Mouse (Mus musculus) ES-Bruce4 (cell line): ENCODE results near the gene Cpd. TPM values are rescaled to one million over a fixed set of nuclear protein-coding genes. Genes with fewer than 3 reads are reported as not detected.

Experiments
- H3K27ac ChIP-seq: 2 replicates; pipeline ENCODE4 v1.5.1; 2012; ENCODE audit warnings: low read length, inconsistent platforms; ENCODE audit not compliant: insufficient read depth
- H3K27me3 ChIP-seq: 2 replicates; pipeline ENCODE4 v1.6.1; 2012; ENCODE audit warnings: mild to moderate bottlenecking, low read length, inconsistent platforms; ENCODE audit not compliant: control insufficient read depth, poor library complexity, insufficient read depth, severe bottlenecking
- H3K36me3 ChIP-seq: 2 replicates; pipeline ENCODE4 v1.6.1; 2012; ENCODE audit warnings: inconsistent platforms, mild to moderate bottlenecking, low read length, moderate library complexity; ENCODE audit not compliant: control insufficient read depth, poor library complexity, insufficient read depth, severe bottlenecking
- H3K4me1 ChIP-seq: one replicate; pipeline ENCODE4 v1.8.1; 2011; ENCODE audit warnings: low read length; ENCODE audit not compliant: control insufficient read depth, insufficient read depth
- H3K4me3 ChIP-seq: 2 replicates; pipeline ENCODE4 v1.5.1; 2011; ENCODE audit warnings: low read depth, mild to moderate bottlenecking, low read length
- H3K9ac ChIP-seq: 2 replicates; pipeline ENCODE4 v1.6.1; 2012; ENCODE audit warnings: low read depth, mild to moderate bottlenecking, inconsistent platforms; ENCODE audit not compliant: poor library complexity, severe bottlenecking
- H3K9me3 ChIP-seq: replicated peaks from 2 replicates; pipeline ENCODE4 v1.6.1; 2012; ENCODE audit warnings: mild to moderate bottlenecking, low read length, inconsistent platforms; ENCODE audit not compliant: control insufficient read depth, poor library complexity, insufficient read depth, severe bottlenecking
- CTCF ChIP-seq: IDR thresholded peaks from one replicate; pipeline ENCODE4 v1.8.1; 2011; ENCODE audit warnings: low read depth, low read length
- EP300 ChIP-seq: IDR thresholded peaks from 2 replicates; pipeline ENCODE4 v1.6.1; 2011; ENCODE audit warnings: low read depth, low read length; ENCODE audit not compliant: insufficient read depth
- POLR2A ChIP-seq: IDR thresholded peaks from one replicate; pipeline ENCODE4 v1.8.1; 2011; ENCODE audit warnings: low read length; ENCODE audit not compliant: insufficient read depth
- polyA plus RNA-seq: library from polyadenylated mRNA; stranded (reverse); fragments of >200 nt; gene quantifications from 2 replicates; pipeline ENCODE4 v1.2.4, GENCODE M21; 2011; ENCODE audit warnings: low read depth; ENCODE audit not compliant: missing spikeins, insufficient read depth, insufficient read length

Gene Cpd
- polyA plus RNA-seq, 1 experiment = 30.1 TPM

DNA sequence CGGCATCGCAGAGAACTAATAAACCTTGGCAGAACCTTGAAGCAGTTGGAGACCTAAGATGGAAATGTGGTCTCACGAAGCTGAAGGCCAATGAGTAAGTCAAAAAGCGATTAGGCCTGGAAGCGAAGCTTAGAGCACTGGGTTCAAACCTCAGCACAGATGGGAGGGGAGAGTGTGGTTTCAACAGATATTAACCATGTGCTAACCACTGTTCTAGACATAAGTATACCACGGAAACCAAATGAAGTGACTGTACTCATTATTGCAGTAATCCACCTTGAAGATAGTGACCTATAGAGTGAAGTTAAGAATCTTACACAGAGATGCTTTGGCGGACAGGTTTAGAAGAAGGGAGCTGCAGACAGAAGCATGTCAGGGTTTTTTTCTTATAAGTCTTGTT, 44.4 kb upstream of the Cpd start:
- no peaks in the 10 kb centered on the region for H3K9me3 ChIP-seq
- H3K36me3 ChIP-seq = no peaks in the 10 kb centered on the region
- H3K27ac ChIP-seq = no peak overlapping the region
- H3K4me1 ChIP-seq = no peaks in the 10 kb centered on the region
- H3K9ac ChIP-seq = no peak overlapping the region
- no peak overlapping the region for H3K4me3 ChIP-seq
- no peaks in the 10 kb centered on the region for H3K27me3 ChIP-seq
- TF ChIP-seq CTCF (no peak), EP300 (no peak), POLR2A (no peak)

DNA sequence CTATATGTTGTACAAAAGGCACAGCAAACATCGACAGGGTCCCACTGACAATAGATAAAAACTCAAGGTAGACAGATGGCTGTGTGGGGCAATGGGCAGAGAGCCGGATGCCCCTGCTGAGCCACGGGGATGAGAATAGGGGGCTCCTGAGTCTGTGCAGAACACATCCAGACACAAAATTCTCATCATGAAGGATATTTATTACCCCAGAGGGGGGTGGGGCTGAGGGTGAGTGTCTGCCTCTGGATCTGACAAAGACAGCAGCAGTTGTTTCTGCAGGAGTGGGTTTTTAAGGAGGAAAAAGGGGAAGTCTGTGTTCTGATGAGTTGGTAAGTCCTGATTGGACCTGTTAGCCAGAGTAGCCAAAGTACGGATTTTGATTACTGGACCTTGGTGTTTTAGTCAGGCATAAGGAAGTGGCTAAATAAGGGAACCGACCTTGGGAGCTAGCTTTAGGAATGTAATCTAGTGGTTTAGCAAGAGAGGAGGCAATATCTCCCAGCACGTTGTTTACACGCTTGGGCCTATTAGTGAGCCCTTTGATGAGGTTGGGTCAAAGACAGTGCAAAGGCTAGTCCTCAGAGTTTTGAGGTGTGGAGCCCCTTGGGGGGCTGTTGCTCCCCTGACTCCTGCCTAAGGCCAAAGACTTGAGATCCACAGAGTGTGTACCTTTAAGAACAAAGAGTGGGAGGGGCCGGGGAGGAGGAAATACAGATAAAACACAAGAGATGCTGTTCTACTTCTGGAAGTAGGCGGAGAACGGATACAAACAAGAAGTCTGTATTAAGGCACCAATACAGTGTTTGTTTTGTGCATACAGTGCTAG, 42.7 kb upstream of the Cpd start:
- Histone ChIP-seq H3K9me3 (no peaks in the 10 kb centered on the region), H3K4me3 (no peak overlapping the region), H3K4me1 (no peaks in the 10 kb centered on the region), H3K27me3 (no peaks in the 10 kb centered on the region), H3K9ac (no peak overlapping the region), H3K36me3 (no peaks in the 10 kb centered on the region), H3K27ac (no peak overlapping the region)
- no peak for TF ChIP-seq POLR2A
- TF ChIP-seq CTCF = no peak
- no peak for TF ChIP-seq EP300

DNA sequence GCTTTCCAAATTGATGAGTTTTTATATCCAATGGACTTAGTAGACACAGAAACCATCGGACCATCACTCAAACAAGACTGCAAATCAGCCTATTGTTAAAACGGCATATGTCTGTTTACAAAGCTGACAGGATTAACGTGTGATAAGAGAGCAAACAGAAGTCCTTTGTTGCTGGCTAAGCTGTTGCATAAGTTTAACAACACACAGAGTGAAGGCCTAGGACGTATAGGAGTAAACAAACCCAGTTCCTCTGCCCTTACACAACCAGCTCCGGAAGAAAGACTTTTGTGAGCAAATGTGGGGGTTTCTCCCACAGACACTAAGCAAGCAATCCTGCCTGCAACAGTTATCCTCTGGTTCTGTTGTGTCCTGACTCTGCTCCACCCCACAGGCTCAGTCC, 37.6 kb upstream of the Cpd start:
- Histone ChIP-seq H3K9ac (no peak overlapping the region), H3K27me3 (no peaks in the 10 kb centered on the region), H3K4me1 (no peaks in the 10 kb centered on the region), H3K9me3 (no peaks in the 10 kb centered on the region), H3K4me3 (no peak overlapping the region), H3K36me3 (no peaks in the 10 kb centered on the region), H3K27ac (no peak overlapping the region)
- no peak for TF ChIP-seq EP300
- no peak for TF ChIP-seq POLR2A
- TF ChIP-seq CTCF = no peak

DNA sequence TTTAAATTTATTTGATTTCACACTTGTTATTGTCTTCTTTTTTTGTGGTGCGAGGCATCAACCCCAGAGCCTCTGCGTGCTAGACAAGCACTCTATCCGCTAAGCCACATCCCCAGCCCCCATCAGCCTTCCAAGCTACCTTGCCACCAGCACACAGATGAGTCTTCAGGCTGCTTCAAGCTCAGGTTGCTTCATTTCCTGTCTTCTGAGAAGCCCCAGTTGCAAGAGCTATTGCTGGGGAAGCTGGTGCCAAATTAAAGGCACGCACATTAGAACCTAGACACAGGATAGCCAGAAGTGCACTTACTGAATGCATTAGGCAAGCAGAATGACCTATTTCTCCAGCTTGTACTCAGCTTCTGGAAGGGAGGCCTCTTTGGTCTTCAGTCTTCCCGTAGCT, 33.0 kb upstream of the Cpd start:
- H3K27me3 ChIP-seq = no peaks in the 10 kb centered on the region
- no peaks in the 10 kb centered on the region for H3K9me3 ChIP-seq
- TF ChIP-seq EP300 (no peak), POLR2A (no peak), CTCF (no peak)
- H3K4me1 ChIP-seq = no peaks in the 10 kb centered on the region
- no peaks in the 10 kb centered on the region for H3K36me3 ChIP-seq
- H3K4me3 ChIP-seq = no peak overlapping the region
- no peak overlapping the region for H3K9ac ChIP-seq
- H3K27ac ChIP-seq = no peak overlapping the region

- Histone ChIP-seq H3K27ac (no peak overlapping the region), H3K9ac (no peak overlapping the region), H3K4me1 (no peaks in the 10 kb centered on the region), H3K9me3 (no peaks in the 10 kb centered on the region), H3K36me3 (no peaks in the 10 kb centered on the region), H3K4me3 (no peak overlapping the region), H3K27me3 (no peaks in the 10 kb centered on the region)
- TF ChIP-seq CTCF = no peak
- TF ChIP-seq EP300 = no peak
- no peak for TF ChIP-seq POLR2A
Observed at GRCm38 (mm10) chr11:76874766-76875165, 27.9 kb upstream of the Cpd start.

GRCm38 (mm10) chr11:76873865-76874264, 27.0 kb upstream of the Cpd start:
- Histone ChIP-seq H3K4me3 (no peak overlapping the region), H3K9me3 (no peaks in the 10 kb centered on the region), H3K27me3 (no peaks in the 10 kb centered on the region), H3K36me3 (no peaks in the 10 kb centered on the region), H3K4me1 (no peaks in the 10 kb centered on the region), H3K9ac (no peak overlapping the region), H3K27ac (no peak overlapping the region)
- TF ChIP-seq CTCF (no peak), EP300 (no peak), POLR2A (no peak)
